Mouse (Mus musculus) forebrain, embryonic 15.5 days (tissue): ENCODE measurements at regions not wholly inside any gene's neighbourhood (a gene's known extent, or its start where the extent isn't known, plus 50 kb on each side); places are given as distances from the start of the nearest gene placed in this dataset.
"Not testable (repeated sequence)": the region's sequence is repeated elsewhere in the genome, so short reads cannot be mapped to it uniquely, and the experiment has no call there.

Experiments used
- ATAC-seq: fragments of 200-750 bp; cut with Nextera tagmentation; replicated peaks from 2 replicates; pipeline ENCODE4 v1.8.0; 2017; ENCODE audit warnings: mild to moderate bottlenecking, moderate TSS enrichment, moderate library complexity
- H3K27ac ChIP-seq: fragments of 300-500 bp; sonication (generic); replicated peaks from 2 replicates; pipeline ENCODE4 v1.5.1; 2015; ENCODE audit warnings: mild to moderate bottlenecking, inconsistent platforms
- H3K27me3 ChIP-seq: fragments of 300-500 bp; sonication (generic); 2 replicates; pipeline ENCODE4 v1.6.1; 2015; ENCODE audit warnings: inconsistent platforms
- H3K36me3 ChIP-seq: fragments of 300-500 bp; sonication (generic); 2 replicates; pipeline ENCODE4 v1.6.1; 2015; ENCODE audit warnings: mild to moderate bottlenecking, inconsistent platforms
- H3K4me1 ChIP-seq: fragments of 300-500 bp; sonication (generic); 2 replicates; pipeline ENCODE4 v1.6.1; 2015; ENCODE audit warnings: inconsistent platforms
- H3K4me2 ChIP-seq: fragments of 300-500 bp; sonication (generic); replicated peaks from 2 replicates; pipeline ENCODE4 v1.6.1; 2015; ENCODE audit warnings: mild to moderate bottlenecking, inconsistent platforms
- H3K4me3 ChIP-seq: fragments of 300-500 bp; sonication (generic); 2 replicates; pipeline ENCODE4 v1.5.1; 2015; ENCODE audit warnings: mild to moderate bottlenecking, inconsistent platforms
- H3K9ac ChIP-seq: fragments of 300-500 bp; sonication (generic); replicated peaks from 2 replicates; pipeline ENCODE4 v1.6.1; 2015; ENCODE audit warnings: mild to moderate bottlenecking, inconsistent platforms
- H3K9me3 ChIP-seq: fragments of 300-500 bp; sonication (generic); 2 replicates; pipeline ENCODE4 v1.6.1; 2016; ENCODE audit warnings: inconsistent platforms
- WGBS: fragments of 180-500 bp; shearing (Covaris S2); methylation state at CpG from one replicate; pipeline ENCODE4 v1.1.7; 2015; ENCODE audit warnings: mixed read lengths; 5-methylcytosine and 5-hydroxymethylcytosine counted together

DNA sequence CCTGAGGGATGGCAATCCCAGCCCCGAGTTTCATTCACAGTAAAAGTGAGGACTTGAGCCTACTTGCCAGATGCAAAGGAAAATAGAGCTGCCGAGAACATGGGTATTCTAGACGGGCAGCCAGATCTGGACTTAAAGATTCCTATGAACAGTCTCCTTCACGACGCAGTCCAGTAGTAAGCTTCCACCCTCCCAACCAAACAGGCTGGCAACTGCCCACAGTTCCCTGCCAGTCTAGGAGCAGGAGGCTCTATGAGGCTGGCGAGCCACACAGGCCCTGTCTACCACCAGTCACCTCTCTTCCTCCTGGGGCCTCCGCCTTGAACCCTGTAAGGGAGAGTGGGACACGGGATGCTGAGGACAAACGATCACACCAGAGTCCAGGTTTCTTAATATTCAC, 153.5 kb upstream of the Snrpn start:
- Histone ChIP-seq H3K27me3 (no peaks in the 10 kb centered on the region), H3K4me3 (no peak overlapping the region), H3K27ac (no peak overlapping the region), H3K9me3 (0 out of 2 replicates have a peak, but pooled peaks cover under 1% of the 10 kb centered on the region), H3K9ac (no peak overlapping the region), H3K4me2 (no peak overlapping the region), H3K36me3 (no peaks in the 10 kb centered on the region), H3K4me1 (no peaks in the 10 kb centered on the region)
- no peak for ATAC-seq
- 89% methylated on average over 9 of the region's 9 CpGs for WGBS

- Histone ChIP-seq H3K4me3 (peak overlapping the region; percentile 42), H3K4me2 (peak overlapping the region; percentile 33), H3K27ac (peak overlapping the region; percentile 68)
- H3K36me3 ChIP-seq, H3K9ac ChIP-seq, H3K27me3 ChIP-seq, H3K9me3 ChIP-seq, H3K4me1 ChIP-seq: not testable (repeated sequence)
- WGBS: 19% methylated on average over 22 of the region's 22 CpGs
- ATAC-seq: peak; percentile 100
Observed at GRCm38 (mm10) chr7:60244187-60244866, 104.3 kb upstream of the Snrpn start.

DNA sequence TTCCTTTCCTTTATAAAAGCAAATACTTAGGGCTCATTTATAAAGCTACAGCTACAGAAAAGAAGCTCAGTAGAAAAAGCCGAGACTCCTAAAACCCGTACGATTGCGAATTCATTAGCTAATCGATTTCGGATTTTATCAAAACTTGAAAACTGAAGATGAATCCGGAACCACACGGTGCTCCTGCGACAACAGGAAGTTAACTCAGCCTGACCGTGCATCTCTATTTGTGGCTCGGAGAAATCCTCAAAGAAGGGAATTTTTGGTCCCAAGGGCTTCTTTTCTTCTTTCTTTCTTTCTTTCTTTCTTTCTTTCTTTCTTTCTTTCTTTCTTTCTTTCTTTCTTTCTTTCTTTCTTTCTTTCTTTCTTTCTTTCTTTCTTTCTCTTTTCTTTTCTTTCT, 103.7 kb upstream of the Snrpn start:
- 39% methylated on average over 11 of the region's 11 CpGs for WGBS
- Histone ChIP-seq H3K4me2 (peak overlapping the region; percentile 37), H3K9ac (peak overlapping the region; percentile 38), H3K27ac (peak overlapping the region; percentile 68), H3K4me3 (peak overlapping the region; percentile 42)
- not testable (repeated sequence) for H3K4me1 ChIP-seq, H3K9me3 ChIP-seq, H3K36me3 ChIP-seq, H3K27me3 ChIP-seq
- ATAC-seq: peak; percentile 88

GRCm38 (mm10) chr7:60238595-60239195, 98.7 kb upstream of the Snrpn start:
- H3K27ac ChIP-seq, H3K4me2 ChIP-seq, H3K9me3 ChIP-seq, H3K36me3 ChIP-seq, H3K27me3 ChIP-seq, H3K4me3 ChIP-seq, H3K9ac ChIP-seq, H3K4me1 ChIP-seq: not testable (repeated sequence)
- peak; percentile 58; the same call in 1 of the 2 replicates for ATAC-seq
- 4% methylated on average over 4 of the region's 4 CpGs for WGBS

- not testable (repeated sequence) for H3K36me3 ChIP-seq, H3K4me2 ChIP-seq, H3K4me1 ChIP-seq, H3K9ac ChIP-seq, H3K27me3 ChIP-seq, H3K9me3 ChIP-seq
- peak overlapping the region; percentile 31; the same call in 1 of the 2 replicates for H3K27ac ChIP-seq
- ATAC-seq: peak; percentile 73
- H3K4me3 ChIP-seq: peak overlapping the region; percentile 16; the same call in 1 of the 2 replicates
- WGBS: 40% methylated on average over 3 of the region's 3 CpGs
Observed at GRCm38 (mm10) chr7:60216358-60217273, 76.6 kb upstream of the Snrpn start.
